Mouse (Mus musculus) CH12.LX (cell line): ENCODE measurements at regions not wholly inside any gene's neighbourhood (a gene's known extent, or its start where the extent isn't known, plus 50 kb on each side); places are given as distances from the start of the nearest gene placed in this dataset.

ENCODE experiments used
- CTCF ChIP-seq, 2 experiments: IDR thresholded peaks in 1 of 2; conservative IDR thresholded peaks in 1 of 2; 2 replicates each; pipeline ENCODE4 v1.5.1; 2011 to 2012; ENCODE audit warnings: low read depth in 2 of 2, low read length in 2 of 2, improper control_type of control experiment in 1 of 2, inconsistent platforms in 1 of 2, mild to moderate bottlenecking in 1 of 2, moderate library complexity in 1 of 2
- ELF1 ChIP-seq: IDR thresholded peaks from 2 replicates; pipeline ENCODE4 v1.6.1; 2014; ENCODE audit warnings: low read depth, mild to moderate bottlenecking, inconsistent platforms, low read length, improper control_type of control experiment
- HCFC1 ChIP-seq: IDR thresholded peaks from 2 replicates; pipeline ENCODE4 v1.6.1; 2012; ENCODE audit warnings: low read depth, mild to moderate bottlenecking, inconsistent platforms, low read length, improper control_type of control experiment
- IRF4 ChIP-seq: IDR thresholded peaks from 2 replicates; pipeline ENCODE4 v1.6.1; 2014; ENCODE audit warnings: low read depth, mild to moderate bottlenecking, inconsistent platforms, low read length, improper control_type of control experiment
- JUND ChIP-seq: conservative IDR thresholded peaks from 2 replicates; pipeline ENCODE4 v1.6.1; 2011; ENCODE audit warnings: low read depth, low read length, improper control_type of control experiment
- MAZ ChIP-seq: IDR thresholded peaks from 2 replicates; pipeline ENCODE4 v1.6.1; 2012; ENCODE audit warnings: low read depth, mild to moderate bottlenecking, inconsistent platforms, low read length, improper control_type of control experiment, moderate library complexity
- MYC ChIP-seq: IDR thresholded peaks from 2 replicates; pipeline ENCODE4 v1.6.1; 2011; ENCODE audit warnings: low read depth, mild to moderate bottlenecking, improper control_type of control experiment, low read length
- POLR2A ChIP-seq: IDR thresholded peaks from 2 replicates; pipeline ENCODE4 v1.6.1; 2011; ENCODE audit warnings: low read depth, mild to moderate bottlenecking, improper control_type of control experiment, low read length
- POLR2AphosphoS2 ChIP-seq: IDR thresholded peaks from 2 replicates; pipeline ENCODE4 v1.6.1; 2011; ENCODE audit warnings: low read depth, low read length, improper control_type of control experiment
- SIN3A ChIP-seq: IDR thresholded peaks from 2 replicates; pipeline ENCODE4 v1.6.1; 2012; ENCODE audit warnings: low read length, improper control_type of control experiment, inconsistent platforms
- SMC3 ChIP-seq: IDR thresholded peaks from 2 replicates; pipeline ENCODE4 v1.6.1; 2011; ENCODE audit warnings: low read depth, low read length, improper control_type of control experiment
- TBP ChIP-seq: conservative IDR thresholded peaks from 2 replicates; pipeline ENCODE4 v1.6.1; 2011; ENCODE audit warnings: low read depth, low read length, improper control_type of control experiment
- ZKSCAN1 ChIP-seq: IDR thresholded peaks from 2 replicates; pipeline ENCODE4 v1.6.1; 2012; ENCODE audit warnings: low read depth, inconsistent platforms, low read length, improper control_type of control experiment, borderline replicate concordance

DNA sequence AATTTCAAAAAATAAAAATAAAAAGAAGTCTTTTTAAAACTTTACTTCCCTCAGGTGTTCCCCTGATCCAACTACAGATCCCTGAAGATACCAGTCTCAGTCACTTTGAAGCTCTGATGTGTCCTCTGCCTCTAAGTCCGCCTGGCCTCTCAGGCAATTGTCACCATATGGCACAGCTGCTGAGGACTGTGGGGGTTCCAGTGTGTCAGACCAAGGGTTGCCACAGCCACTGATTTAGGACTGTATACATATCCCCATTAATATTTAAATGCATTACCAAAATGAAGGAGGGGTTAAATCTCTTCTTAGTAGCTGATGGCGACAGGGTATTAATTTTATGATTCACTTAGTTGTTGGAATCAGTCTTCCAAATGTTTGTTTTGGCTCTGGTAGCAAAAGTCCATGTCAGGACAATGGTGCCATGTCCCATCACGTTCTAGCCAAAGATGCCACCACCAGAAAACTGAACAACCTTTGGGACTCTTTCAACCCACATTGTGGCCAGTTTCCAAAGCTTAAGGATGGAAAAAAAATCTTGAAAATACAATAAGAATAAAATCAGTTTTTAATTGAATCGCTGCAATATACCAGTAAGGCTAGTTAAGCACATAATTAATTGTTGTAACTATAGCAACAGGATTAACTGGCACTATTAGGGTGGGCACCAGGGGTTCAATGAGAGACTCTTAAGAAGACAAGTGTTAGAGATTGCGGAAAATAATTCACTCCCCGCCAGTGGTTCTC lies 62.5 kb downstream of the Arrdc4 start:
- TF ChIP-seq POLR2A: no peak
- TF ChIP-seq SMC3: no peak
- no peak for TF ChIP-seq HCFC1
- no peak for TF ChIP-seq TBP
- TF ChIP-seq POLR2AphosphoS2: no peak
- no peak for TF ChIP-seq MYC
- TF ChIP-seq MAZ: no peak
- no peak for TF ChIP-seq ELF1
- no peak for TF ChIP-seq ZKSCAN1
- no peak for TF ChIP-seq JUND
- no peak for TF ChIP-seq SIN3A
- TF ChIP-seq IRF4: no peak
- TF ChIP-seq CTCF (conservative IDR thresholded peaks at IDR 0.05 in 1 of 2, IDR thresholded peaks at IDR 0.05 in 1 of 2; ENCODE audit: low read depth in 2 of 2, low read length in 2 of 2): no peak
